Mouse (Mus musculus) kidney, adult 9 months (tissue): Measurements from ENCODE around the gene Chd1.
"Not testable (repeated sequence)": the region's sequence is repeated elsewhere in the genome, so short reads cannot be mapped to it uniquely, and the experiment has no call there.

Source experiments
- DNase-seq: peaks from one replicate; pipeline ENCODE4 v3.0.0; 2022

Chd1 gene

GRCm38 (mm10) chr17:15737346-15737917, 32.7 kb downstream of the Chd1 start:
- DNase-seq = no peak

DNA sequence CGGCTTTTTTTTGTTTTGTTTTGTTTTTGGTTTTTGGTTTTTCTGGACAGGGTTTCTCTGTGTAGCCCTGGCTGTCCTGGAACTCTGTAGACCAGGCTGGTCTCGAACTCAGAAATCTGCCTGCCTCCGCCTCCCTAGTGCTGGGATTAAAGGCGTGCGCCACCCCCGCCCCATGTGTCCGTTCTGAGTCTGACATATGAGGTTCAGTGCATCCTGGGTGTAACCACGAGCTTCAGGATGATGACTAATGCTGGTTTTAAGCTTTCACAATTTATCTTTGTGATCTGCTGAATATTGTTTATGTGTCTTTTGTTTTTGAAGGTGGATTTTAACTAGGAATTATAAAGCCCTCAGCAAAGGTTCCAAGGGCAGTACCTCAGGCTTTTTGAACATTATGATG, 37.1 kb downstream of the Chd1 start:
- no peak for DNase-seq

- DNase-seq = no peak
Observed at GRCm38 (mm10) chr17:15742953-15743352, 38.2 kb downstream of the Chd1 start.

- DNase-seq = no peak
Observed at GRCm38 (mm10) chr17:15743379-15743778, 38.6 kb downstream of the Chd1 start.

GRCm38 (mm10) chr17:15746696-15747095, 41.9 kb downstream of the Chd1 start:
- no peak for DNase-seq

DNA sequence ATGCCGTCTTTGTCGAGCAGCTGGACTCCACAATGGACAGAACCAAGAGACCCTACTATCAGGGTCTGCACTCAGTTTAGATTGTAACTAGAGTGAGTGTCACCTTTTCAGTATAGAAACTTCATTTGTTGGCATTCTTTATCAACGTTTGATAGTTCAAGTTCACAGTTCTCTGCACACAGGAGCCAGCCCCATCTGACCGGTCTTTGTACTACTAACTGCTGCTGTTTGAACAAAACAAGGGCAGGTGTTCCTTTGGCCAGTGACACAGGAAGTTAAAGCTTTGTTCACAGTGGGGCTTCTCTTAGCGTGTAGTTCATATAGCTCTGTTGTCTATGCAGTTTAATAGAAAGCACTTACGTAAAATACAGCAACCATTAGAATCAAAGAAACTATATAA, 43.3 kb downstream of the Chd1 start:
- DNase-seq = no peak

- not testable (repeated sequence) for DNase-seq
Observed at GRCm38 (mm10) chr17:15751264-15751663, 46.5 kb downstream of the Chd1 start.

DNA sequence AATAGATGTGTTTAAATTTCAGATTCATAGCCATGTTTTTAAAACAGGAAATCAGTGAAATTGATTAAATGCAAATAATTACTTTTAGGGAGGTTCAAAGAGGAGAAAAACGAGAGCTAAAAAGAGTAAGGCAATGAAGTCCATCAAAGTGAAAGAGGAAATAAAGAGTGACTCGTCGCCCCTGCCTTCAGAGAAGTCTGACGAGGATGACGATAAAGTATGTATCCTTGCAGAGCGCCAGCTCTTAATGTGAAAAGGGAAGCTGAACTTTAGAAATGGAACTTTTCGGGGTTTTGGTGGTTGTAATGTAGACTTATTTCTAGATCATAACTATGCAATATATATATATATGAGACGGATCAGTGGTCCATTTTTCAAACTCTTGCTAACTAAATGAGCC, 56.4 kb downstream of the Chd1 start:
- DNase-seq = no peak

DNA sequence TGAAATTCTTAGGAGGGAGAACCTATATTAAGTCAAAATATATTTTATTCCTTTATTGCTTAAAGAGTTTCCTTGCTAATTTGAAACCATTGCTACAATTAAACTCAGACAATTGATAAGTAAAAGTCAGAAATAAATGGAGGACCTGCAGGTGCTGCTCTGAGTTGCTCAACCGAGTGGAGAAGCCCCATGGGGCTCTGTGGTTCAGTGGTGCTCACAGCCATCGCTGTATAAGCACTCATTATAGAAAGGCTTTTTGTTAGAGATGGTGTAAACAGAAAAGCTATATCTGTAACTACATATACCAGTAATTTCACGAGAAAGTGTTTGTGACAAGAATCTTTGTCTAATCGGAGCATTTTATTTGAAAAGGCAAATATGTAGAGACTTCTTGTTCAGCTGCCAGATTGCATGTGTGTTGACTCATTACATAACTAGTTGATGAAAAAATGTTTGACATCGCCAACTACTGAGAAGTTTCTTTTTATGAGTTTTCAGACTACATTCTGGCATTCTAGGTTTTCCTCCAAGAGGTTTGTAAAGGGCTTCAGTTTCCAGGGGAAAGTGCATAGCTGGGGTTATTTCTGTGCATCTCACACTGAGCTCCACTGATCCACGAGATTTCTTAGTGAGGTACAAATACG, 64.4 kb downstream of the Chd1 start:
- DNase-seq = no peak

- DNase-seq = no peak
Observed at GRCm38 (mm10) chr17:15773956-15774355, 69.2 kb downstream of the Chd1 start.

DNA sequence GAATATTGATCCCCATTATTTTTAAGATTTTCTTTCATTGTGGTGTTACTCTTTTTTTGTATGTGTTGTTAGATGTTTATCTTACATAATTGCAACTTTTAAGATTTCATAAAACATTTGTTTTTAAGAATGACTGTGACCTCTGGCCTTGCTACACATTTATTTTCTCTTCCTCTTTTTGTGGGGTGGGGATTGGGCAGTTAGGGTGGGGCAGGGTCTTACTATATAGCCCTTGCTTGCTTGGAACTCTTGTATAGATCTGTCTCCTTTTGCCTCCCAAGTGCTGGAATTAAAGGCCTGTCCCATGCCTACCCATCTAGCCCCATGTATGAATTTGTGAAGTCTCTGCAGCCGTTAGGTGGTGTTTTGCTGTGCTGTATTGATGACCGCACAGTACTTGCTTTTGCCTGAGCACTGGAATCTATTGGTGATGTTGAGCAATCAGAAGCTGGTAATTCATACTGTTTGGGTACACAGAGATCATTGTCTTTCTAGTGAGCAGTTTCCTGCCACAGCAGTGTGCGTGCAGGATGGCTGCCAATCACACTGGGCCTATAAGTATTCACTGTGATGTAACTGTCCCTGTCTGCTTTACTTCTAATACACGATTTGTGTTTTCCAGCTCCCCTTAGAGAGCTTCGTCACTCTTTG, 69.9 kb downstream of the Chd1 start:
- no peak for DNase-seq

DNA sequence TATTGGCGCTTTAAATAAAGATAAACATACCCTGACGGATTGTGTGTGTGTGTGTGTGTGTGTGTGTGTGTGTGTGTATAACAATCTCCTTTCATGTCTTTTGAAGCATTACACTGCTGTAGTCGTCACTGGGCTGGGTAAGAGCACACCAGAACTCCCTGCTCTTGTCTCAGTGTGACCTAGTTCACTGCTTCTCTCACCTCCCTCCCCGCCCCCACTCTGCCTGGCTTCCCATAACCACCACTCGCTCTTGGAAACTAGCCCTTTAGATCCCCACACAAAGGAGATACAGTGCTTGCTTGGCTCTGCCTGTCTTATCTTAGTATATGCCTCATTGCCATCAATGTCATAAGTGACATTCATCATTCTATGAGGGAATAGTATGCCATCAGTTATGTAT, 71.6 kb downstream of the Chd1 start:
- DNase-seq = no peak

DNA sequence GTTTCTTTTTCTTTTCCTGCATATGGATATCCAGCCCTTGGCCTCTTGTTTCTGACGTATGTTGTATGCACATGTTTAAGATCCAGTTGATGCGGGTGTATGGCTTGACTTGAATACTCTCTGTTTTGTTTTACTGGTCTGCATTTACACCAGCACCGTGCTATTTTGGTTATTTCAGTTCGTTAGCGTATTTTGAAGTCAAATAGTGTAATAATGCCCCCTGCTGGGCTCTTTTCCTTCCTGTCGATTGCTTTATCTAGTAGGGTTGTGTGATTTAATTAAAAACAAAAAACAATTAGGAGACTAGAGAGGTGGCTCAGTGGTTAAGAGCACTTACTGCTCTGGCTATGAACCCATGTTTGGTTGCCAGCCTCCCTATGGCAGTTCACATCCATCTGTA, 73.2 kb downstream of the Chd1 start:
- DNase-seq = peak; percentile 24

DNA sequence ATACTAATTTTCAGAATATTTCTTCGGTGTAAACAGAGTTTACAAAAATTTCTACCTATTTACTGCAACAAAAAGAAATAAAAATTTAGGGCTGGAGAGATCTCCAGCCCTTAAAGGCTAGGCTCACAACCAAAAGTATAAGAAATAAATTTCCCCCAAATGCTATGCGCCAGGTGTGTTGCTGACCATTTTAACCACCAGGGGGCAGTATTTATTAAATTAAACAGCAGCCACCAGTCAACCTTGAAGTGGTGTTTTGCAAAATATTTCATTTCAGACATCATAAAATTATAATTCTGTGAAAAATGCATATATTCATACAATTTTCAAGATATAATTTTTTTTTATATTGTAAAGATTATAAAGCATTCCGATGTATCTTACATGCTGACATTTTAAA, 82.3 kb downstream of the Chd1 start:
- peak; percentile 54 for DNase-seq

DNA sequence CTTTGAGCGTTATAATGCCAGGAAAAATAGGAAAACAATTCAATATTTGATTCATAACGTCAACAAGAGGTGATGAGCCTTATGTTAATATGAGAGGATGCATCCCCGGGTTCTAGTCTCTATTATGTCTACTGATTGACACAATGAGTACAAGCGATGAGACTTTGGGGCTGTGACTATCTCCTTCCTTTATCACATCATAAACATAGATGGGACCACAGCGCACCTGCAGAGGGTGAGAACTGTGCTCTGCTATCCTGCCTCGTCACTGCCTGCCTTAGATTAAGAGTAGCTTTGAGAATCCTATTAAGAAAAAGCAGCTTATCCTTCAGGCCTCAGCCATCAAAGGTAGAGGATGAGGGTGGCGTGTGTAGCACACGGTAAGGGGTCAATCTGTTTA, 85.9 kb downstream of the Chd1 start:
- no peak for DNase-seq

DNA sequence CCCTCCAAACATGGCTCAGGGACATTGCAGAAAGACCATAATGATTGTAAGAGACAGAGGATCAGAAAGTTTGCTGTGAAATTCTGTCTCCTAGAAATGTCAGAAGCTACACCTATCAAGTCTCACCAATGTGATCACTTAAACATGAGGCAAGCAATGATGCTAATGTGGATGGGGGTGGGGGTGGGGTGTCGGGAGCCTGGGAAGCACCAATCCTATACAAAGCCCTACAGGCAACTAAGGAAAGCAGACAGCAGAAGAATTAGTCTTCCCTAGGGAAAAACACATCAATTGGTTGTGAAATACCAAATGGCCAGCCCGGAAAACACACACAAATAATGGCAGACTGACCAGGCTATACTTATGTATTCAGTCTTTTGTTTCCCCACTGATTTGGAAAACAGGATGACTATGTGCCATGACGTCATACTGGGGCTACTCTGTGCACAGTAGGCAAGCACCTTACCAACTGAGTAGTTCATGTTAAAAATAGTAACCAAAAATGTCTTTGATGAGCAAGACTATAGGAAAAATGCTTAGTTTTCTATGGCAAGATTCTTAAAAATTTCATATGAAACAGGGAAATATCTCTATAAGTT, 94.5 kb downstream of the Chd1 start:
- no peak for DNase-seq

- peak; percentile 42 for DNase-seq
Observed at GRCm38 (mm10) chr17:15804008-15804812, 99.4 kb downstream of the Chd1 start.

DNA sequence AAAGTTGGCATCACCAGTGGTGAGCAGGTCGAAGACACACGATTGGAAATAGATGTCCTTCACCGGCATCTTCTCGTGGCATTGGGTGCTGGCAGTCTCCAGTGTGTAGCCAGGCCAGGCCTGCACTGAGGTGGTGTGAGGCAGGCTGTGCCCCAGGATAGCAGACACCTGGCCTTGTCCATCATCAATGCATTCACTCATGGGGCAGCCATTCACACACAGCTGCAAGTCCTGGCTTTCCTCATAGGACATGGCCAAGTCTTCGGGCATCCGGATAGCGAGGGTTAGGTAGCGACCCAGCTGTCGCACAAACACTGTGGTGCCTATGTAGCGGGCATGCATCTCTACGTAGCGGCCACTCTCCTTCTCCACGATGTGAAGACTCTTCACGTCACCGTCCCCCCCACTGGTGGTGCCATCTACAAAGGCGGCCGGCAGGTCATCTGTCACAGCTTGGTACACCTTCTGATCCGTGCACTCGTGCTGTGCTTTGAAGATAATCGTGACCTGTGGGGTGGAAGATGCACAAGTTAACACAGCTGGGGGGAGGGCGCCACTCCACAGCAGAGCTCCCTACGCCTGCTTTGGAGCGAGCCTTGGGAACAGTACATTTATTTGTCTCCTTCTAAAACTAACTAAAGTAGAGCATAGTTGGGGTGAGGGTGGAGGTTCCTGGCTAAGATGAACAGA, 102.7 kb downstream of the Chd1 start:
- no peak for DNase-seq

DNA sequence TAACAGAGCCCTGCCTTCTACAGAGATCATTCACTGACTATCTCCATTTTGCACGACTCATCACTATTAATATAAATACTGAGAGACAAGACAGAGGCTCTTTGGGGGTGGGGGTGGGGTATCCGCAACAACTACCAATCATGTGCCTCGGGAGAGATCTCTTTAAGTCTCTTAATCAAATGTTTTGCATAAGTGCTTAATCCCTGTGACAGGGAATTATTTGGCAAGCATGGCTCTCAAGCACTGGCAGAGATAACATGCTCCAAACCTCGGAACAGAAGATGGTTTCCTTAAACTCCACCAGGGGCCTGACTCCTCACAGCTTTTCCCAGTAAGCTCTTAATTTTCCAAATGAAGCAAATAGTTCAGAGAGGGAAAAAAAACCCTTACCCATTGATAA, 103.2 kb downstream of the Chd1 start:
- DNase-seq = no peak

- DNase-seq = peak; percentile 28
Observed at GRCm38 (mm10) chr17:15808468-15809374, 104.0 kb downstream of the Chd1 start.

DNA sequence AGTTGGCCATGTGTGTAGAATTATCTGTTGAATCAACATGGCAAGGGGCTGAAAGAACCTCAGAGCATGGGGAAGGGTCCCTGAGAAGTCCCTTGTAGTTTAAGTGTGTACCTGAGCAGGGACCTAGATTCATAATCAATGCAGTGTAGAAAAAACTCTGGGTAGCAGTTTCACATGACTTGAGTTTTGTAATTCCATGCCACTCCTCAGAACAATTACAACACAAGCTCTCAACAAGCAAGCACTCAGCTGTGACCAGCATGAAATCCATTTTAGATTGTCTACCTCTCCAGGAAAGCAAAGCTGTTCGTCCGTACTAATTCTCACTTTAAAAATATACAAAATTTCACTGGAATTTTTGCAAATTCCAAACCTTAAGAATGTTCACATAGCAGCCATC, 105.2 kb downstream of the Chd1 start:
- no peak for DNase-seq
